Mouse (Mus musculus): ENCODE data around the gene Islr. TPM values are rescaled to one million over a fixed set of nuclear protein-coding genes. Genes with fewer than 3 reads are reported as not detected.

Gene Islr
- total RNA-seq, 2 experiments from 2014 or later, result 22.4 to 33.0 TPM

DNA sequence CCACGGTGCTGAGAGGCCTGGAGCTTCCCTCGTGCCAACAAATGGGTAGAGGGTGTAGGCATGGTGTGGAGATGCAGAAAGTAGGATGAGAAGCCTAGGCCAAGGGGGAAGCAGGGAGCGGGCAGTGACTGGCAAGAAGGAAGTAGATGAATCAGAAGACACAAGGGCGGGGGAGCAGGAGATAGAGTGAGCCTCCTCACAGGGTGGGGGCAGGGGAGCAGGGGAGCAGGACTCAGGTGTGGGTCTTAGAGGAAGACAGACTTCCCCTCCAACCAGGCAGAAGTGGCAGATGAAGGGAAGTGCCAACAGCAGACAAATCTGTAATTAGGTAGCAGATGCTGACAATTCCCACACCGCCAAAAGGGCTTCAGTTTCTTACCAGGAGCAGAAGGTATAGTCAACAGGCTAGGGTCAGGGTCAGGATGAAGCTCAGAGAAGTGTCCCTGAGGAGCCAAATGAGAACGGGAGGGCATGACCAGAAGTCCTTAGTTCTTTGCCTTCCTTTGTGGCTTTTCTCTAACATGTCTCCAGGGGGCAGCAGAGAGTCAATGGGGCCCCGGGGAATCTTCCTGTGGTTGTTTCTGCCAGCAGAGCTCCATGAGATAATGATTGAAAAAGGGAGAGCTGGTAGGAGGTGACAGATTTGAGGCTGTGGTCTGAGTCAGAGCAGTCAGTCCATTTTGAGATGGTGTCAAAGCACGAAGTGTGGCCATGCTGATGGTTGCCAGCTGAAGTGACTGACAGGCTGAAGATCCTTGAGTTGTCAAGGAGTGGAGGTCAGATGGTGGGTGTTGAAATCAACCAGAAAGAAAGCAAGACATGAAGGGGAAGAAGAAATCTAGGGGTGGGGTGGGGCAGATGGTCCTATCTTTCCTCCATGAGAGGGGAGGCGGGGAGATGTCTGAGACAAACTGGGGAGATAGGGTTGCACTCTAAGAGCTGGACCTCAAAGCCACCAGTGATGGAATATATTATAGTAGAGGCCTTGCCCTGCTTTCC is 22.1 kb upstream of the Islr start:
- DNase-seq (ENCODE audit: low spot score in 2 of 2), result peak; percentile 64 to 66

DNA sequence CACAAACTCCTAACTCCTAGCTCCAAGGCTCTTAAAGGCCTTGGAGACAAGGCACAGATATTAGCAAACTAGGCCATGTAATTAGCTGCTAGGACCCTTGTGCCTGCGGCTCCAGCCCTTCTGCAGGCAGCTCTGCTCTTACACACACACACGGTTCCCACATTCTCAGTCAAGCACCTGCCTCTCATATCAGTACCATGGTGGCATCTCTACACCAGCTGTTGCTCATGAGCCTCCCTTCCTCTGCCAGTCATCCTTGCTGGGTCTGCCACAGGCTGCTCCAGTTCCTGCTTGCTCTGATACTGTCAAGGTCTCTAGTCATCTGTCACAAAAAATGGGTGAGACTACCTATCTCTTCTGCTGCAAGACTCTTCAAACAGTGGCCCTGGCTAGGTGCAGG is 20.2 kb upstream of the Islr start:
- no peak for DNase-seq (ENCODE audit: low spot score in 2 of 2)

DNA sequence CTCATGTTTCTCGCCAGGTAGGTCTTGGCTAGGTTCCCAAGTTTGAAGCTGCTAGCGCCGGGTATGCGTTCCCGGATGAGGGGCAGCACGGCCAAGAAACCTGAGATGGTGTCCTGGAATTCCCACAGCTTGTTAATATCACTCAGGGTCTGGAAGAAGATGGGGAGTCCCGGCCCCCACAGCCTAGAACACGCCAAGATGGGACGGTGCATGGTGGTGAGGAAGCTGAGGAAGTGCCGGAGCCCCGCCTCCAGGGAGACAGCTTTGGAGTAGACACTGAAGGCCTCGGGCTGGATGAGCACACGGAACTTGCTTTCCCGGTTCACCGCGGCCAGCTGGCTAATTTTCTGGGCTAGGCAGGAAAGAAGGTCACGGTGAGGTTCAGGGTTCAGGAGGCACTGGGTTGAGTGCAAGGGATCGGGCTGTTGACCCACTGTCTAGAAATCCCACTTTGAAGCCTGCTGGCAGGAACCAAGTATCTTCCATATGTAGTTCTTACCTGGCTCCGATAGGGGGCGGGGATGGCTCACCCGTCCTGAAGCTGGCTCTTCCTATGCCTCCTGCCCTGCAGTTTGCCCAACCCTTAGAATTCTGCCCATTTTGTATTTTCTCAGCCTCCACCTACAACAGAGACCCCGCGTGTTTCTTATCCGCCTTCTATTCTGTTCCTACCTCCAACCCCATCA is 16.3 kb upstream of the Islr start:
- DNase-seq (ENCODE audit: low spot score in 2 of 2), result peak in 1 of 2 experiments; percentile 45

DNA sequence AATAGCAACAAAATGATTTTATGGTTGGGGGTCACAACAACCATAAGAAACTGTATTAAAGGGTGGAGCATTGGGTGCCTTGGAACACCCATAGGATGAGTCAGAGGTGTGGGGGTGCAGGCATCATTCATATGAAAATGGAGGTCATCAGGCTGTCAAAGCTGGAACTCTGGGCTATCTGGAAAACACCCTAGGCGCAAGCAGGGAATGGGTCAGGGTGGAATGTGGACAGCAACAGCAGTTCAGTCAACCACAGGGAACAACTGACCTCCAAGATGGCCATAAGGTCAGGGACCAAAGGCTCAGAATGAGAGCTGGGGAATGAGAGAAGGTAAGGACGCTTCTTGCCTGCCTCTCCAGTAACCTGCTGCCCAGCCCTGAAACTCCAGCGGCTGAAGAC is 14.4 kb upstream of the Islr start:
- no peak for DNase-seq (ENCODE audit: low spot score in 2 of 2)

DNA sequence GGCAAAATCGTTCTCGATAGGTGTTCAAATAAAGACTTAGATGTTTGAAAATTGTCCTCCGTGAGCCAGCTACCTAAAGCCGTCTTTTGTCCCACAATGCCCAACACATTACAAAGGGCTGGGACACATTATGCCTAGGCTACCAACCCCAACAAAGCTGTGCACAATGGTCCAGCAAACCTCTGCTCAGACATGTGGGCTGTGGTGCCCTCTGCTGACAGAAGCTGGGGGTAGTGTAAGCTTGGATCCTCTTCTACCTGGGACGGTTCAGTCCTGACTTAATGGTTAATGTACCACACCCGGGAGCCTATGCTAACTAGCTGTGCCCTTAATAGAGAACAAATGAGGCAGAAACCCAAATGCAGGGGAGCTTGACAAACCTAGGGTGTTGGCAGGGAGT is 12.3 kb upstream of the Islr start:
- DNase-seq (ENCODE audit: low spot score in 2 of 2), result peak; percentile 39 to 48

DNA sequence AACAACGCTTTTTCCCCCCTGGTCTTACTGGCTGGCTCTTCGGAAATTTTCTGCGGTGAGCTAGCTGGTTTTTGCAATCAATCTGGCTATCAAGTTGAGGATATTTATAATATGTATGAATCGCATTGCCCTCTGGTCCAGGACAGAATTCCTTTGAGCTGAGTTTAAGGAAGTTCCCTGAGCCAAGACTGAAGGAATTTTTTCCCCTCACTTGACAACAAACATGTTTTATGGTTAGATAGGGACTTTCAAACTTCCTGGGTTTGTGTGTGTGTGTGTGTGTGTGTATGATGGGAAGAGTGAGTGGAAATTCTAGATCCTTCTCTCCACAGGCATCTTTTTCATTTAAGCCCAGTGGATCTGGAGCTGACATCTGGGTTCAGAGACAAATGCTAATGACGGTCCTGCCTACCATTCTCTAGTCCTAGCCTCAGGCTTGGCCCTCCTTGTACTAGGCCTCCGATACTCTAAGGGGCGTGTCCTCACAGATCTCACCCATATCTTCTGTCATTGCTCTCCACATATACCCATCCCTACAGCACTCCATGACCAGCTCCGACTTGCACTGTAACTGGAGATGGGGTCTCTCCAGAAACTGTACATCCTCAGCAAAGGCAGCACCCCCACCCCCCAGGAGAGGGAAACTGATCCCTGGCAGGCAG is 10.5 kb upstream of the Islr start:
- no peak for DNase-seq (ENCODE audit: low spot score in 2 of 2)

DNA sequence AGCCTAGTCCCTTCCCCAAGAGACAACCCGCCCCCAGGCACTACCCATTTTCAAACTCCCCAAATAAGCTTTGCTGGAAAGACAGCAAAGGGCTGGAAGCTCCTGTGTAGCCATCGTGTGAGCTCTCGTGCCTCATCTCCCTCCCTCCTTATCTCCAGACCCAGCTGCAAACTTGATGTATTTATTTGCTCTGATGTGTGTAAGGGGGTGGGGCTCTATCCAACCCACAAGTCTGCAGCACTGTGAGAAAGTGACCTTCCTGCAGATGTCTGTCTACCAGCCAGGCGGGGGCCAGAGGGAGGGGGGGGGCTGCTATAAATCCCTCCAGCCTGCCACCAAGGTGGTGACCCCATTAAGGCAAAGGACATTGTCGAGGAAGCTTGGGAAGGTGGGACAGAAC is 9.8 kb upstream of the Islr start:
- no peak for DNase-seq (ENCODE audit: low spot score in 2 of 2)

DNA sequence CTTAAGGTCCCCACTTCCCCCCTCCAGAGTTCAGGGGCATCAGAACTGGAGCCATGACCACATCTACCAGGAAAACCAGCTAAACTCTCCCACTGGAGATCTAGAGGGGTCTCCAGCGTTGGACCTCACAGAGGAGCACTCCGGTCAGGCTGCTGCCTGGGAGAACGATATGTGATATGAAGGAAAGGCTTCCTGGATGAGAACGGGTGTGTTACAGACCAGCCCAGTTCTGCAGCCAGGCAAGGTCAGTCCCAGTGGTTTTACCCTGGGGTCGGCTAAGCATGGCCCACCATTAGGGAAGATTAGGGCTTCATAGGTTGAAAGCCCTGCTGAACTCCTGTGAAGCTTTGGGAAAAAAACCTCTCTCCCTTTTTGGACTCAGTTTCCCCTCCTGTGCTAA is 9.3 kb upstream of the Islr start:
- no peak for DNase-seq (ENCODE audit: low spot score in 2 of 2)

DNA sequence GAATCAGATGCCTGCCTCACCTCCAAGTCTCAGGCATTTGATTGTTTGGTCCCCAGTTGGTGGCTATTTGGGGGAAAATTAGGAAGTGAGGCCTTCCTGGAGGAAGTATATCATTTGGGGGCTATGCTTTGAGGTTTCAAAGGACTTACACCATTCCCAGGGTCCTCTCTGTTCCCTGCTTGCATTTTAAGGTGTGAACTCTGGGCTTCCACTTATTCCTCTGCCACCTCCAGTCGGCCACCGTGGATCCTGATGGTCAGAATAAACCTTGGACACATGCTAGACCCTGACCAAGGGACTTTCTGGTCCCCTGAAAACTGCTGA is 6.2 kb upstream of the Islr start:
- no peak for DNase-seq (ENCODE audit: low spot score in 2 of 2)

DNA sequence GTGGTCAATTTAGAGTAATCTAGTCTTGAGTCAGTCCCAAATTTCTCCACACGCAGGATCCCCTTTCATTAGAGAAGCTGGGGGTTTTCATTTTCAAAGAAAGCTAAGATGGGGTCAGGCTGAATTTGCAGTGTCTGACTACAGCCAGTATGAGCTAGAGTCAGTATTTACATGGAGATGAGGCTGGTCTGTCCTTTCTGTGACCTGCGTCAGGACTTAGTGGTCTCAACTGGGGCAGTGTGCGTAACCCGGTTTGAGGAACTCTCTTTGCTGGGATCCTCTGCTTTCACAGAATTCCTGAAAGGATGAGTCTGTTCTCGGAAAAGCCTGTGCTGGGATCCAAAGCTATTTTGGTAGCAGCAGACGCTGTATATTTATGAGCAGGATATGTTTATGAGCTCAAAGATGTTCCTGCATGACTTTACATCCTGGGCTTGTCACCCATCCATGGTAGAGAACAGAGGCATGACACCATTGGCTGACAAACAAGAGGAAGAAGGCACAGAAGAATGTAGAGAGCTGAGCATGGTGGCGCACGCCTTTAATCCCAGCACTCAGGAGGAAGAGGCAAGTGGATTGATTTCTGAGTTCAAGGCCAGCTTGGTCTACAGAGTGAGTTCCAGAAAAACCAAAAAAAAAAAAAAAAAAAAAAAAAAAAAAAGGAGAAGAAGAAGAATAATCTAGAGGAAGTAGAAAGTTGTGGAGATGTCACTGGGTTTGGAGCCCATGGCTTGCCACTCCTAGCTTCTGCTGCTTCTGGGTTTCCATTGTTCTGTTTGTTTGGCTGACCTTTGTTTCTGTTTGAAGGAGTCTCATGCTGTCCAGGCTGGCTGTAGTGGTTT is 5.6 kb upstream of the Islr start:
- DNase-seq (ENCODE audit: low spot score in 2 of 2), result no peak

DNA sequence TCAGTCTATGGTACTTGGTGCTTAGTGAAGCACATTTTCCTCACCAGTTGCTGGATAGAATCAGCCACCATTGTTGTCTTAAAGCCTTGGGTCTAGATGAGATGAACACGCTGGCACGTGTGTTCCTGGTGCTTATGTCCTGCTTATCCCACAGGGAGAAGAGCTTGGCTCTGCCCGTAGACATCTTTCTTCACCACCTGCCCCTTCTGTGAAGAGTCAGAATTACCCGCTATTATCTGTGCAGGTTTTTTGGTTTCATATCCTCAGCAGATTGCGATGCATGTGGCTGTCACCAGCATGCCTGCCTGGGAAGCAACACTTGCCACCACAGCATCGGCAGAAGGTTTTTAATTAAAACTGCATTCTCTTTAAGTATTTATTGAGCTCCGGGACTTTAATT is 1.9 kb upstream of the Islr start:
- DNase-seq (ENCODE audit: low spot score in 2 of 2), result no peak

DNA sequence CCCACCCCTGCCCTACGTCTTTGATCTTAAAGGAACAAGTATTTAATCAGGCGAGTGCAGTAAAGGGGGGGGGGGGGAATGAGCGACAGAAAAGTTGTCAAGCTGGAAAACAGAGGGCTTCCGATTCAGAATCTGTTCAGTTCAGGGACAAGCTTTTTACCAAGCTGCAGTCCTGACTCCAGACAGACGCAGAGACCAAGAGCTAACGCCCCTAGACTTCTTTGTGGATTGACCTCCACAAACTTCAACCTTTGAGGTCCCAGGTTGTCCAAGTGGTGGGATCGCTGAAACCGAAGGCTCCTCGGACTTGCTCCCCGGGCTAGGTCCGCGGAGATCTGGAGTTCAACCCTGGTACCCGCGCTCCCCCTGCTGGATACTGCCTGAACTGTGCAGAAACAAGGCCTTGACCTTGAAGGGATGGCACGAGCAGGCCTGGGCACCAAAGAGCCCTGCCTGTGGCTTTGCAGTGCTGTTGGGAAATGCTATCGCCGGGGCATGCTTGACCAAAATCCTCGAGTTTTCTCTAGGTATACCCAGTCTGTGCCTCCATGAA is 418 bp upstream of the Islr start:
- peak; percentile 97 for DNase-seq (ENCODE audit: low spot score in 2 of 2)

DNA sequence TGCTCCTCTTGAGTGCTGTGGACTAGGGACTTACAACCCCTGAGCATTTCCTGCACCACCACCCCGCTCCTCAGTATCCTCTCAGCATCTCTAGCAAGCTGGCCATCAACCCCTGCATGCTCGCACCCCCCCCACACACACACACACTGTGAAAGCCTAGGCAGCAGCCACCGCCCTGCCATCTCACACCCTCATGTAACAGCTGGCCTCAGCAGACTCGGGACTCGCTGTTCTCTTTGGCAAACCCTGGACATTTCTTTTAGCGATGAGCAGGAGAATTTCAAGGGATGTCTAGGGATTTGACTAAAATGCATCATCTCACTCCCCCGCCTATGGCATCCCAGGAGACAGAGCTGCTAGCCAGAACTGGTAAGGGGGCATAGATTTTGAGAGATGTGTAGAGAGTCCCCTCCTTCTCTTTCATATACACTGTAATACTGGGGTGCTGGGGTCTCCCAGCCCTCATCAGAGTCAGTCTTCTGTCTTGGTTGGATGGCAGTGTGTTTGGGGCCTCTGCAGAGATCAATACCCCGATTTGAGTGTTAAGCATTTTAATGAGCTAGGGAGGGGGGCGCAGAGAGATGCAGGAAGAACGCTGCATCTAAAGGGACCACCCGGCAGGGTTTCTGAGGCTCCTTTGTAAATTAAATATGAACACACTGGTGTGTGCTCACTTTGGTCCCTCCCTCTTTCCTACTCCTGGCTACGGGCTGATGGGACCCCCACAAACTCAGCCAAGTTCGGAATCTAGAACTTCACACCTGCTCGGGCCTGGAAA is 1.2 kb downstream of the Islr start:
- DNase-seq (ENCODE audit: low spot score in 2 of 2), result peak in 1 of 2 experiments; percentile 16

DNA sequence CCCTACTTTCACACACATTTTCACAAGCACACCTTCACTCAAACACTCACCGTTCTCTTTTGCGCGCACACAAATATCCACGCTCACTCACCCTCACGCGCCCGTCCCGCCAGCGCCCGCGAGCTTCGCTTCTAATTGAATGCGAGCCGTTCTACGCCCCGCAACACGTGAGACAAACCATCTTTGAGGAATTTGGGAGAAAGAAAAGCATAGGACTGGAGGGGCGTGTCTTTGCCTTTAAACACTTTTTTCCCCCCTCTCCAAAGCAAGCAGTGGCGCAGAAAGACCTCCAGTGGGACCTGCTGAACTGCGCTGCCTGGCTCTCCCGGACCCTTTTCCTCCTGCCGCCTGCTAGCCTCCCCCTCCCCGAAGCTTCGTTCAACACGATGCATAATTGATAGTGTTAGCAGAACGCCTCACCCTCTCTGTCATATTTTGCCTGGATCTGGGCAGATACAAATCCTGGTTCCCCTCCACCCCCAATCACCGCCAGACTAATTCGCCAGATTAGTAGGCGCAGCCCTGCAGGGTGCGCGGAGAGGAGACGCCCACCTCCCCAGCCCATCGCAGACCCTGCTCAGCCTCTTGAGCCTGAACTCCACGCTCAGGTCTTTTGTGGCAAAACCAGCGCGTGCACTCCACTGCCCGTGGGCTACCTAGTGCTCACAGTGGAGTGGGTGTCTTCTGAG is 2.1 kb downstream of the Islr start:
- DNase-seq (ENCODE audit: low spot score in 2 of 2), result peak in 1 of 2 experiments; percentile 14

DNA sequence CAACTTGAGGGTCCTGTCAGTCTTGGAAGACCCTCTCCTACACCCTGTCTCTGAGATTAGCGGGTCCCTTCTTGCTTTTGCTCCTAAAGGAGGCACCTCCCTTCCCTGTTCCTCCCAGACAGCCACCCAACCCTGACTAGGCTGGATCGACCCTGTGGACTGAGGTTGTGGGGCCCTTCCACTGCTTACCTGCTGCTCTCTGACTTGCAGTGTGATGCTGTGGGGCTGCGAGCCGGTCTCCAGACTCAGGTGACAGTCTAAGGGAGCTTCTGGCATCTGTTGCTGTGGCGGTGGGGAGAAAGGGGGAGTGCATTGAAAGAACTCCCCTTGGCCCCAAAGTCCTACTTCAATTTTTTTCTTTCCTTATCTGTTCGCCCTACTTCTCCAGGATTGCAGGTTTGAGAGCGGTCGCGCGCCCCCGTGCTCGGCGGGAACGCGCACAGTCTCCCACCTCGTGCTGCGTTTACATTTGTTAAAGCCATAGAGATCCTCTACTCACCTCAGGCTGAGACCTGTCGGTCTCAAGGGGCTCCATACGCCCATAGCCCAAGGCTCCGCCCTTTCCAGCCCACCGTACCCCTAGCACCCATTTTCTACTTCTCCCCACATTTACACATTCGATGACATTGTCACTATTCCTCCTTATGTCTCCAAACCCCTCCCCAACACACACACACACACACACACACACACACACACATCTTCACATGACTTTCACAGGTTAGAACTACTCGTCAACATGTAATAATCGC is 2.8 kb downstream of the Islr start:
- no peak for DNase-seq (ENCODE audit: low spot score in 2 of 2)

DNA sequence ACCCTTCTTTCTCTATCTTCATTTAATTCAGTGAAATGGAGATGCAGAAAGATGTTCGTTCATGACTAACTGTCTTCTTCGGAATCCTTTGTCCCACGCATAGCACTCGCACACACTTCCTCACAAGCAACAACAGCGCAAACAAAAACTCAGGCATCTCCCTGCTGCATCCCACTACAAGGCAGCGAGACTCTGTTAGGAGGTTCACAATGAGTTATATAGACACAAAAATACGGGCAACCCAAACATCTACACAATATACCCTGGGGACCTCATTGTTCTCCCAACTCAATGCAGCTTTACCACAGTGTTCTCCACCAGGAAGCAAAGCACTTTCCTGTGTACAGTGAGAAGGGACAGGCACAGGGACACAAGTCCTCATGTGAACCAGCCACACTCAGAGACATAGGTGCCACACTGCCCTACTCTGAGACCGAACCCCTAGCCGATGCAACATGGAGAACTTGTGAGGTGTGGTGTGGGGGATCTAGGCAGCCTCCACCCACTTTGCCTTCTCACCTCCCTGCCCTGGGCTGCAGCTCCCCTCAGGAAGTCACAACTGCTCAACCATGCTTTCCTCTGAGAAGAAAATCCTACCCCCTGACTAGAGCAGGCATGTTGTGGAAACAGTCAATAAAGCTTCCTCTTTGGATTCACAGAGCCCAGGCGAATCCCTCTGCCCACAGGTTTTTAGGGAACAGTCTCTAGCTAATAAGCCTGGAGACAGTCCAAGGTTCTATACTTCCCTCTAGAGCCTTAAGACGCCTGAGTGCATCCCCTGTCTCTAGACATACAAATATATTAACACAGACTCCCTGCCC is 3.6 kb downstream of the Islr start:
- peak in 1 of 2 experiments; percentile 14 for DNase-seq (ENCODE audit: low spot score in 2 of 2)

DNA sequence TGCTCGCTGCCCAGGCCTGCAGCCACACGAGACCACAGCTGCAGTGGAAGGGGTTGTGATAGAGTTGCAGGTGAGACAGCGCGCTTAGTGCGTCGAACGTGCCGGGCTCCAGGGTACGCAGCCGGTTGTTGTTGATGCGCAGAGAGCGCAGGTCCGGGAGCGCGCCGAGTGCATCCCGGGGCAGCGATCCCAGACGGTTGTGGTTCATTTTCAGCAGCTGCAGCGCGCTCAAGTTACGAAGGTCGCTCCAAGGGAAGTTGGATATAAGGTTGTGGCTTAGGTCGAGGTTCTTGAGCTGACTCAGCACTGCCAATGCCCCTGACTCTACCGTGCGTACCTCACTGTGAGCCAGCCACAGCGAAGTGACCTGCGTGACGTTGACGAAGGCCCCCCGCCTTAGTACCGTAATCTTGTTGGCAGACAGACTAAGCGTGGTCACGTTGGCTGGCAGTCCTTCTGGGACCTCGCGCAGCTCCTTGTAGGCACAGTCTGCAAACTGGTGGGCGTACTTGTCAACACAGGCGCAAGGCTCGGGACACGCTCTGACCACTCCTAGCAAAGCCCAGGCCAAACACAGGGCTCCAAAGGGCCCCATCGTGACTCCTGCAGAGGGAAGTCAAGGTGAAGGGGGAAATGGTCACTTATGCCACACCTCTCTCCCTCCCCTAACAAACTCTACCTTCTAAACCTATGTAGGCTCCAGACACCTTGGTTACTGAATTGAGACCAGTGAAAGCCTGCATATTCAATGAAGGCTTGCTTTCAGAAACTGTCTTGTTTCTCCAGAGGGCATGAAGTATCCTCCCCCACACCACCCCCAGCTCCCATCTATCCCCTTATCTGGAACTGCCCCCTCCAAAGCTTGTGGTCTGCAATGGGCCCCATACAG is 4.5 kb downstream of the Islr start:
- no peak for DNase-seq (ENCODE audit: low spot score in 2 of 2)
